Mouse (Mus musculus) Muller cell, postnatal 12 days (primary cell): ENCODE data around the gene Nectin2.

ENCODE experiments used
- DNase-seq: peaks from one replicate; pipeline ENCODE4 v3.0.0-alpha.2; 2015; ENCODE audit errors: inconsistent ontology term

Nectin2 gene

GRCm38 (mm10) chr7:19769434-19770374 lies 19.4 kb upstream of the Nectin2 start:
- DNase-seq: peak; percentile 41

GRCm38 (mm10) chr7:19769001-19769400 lies 18.7 kb upstream of the Nectin2 start:
- DNase-seq: no peak

- no peak for DNase-seq
These were observed 18.0 kb upstream of the Nectin2 start for GRCm38 (mm10) chr7:19768251-19768650.

GRCm38 (mm10) chr7:19764581-19764980 lies 14.3 kb upstream of the Nectin2 start:
- DNase-seq: no peak

GRCm38 (mm10) chr7:19763829-19764477 lies 13.7 kb upstream of the Nectin2 start:
- DNase-seq: no peak

DNA sequence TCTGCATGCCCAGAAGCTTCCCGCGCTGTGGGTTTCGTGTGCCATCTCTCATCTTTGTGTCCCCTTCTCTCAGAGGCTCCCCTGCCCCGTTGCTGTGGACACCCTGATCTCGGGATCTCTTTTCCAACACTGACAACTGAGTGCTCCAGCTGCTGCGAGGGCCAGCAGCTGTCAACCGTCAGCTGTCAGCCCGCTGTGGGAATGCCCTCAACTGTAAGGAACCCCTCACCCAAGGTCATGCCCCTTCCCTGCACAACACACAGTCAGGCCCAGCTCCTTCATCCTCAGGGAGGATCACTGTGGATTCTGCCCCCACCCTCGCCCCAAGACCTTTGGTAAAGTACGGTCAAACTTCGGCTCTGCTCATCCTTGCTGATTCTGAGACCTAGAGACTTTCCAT lies 12.0 kb upstream of the Nectin2 start:
- DNase-seq: no peak

DNA sequence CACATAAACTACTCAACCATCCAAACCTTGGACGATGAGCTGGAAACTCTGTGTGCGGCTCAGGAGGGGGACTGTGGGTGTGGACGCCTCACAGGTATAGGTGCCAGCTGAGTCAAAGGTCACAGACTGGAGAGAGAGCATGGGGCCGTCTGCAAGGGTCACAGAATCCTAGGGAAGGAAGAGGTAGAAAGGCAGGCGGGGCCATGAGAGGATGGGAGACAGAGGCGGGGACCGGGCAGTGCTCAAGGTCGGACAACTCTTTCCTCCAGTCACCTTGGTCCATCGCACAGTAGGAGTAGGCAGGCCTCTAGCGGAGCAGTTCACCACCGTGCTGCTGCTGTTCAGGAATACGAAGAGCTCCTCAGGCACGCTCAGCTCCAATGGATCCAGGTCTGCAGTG lies 9.7 kb upstream of the Nectin2 start:
- no peak for DNase-seq

DNA sequence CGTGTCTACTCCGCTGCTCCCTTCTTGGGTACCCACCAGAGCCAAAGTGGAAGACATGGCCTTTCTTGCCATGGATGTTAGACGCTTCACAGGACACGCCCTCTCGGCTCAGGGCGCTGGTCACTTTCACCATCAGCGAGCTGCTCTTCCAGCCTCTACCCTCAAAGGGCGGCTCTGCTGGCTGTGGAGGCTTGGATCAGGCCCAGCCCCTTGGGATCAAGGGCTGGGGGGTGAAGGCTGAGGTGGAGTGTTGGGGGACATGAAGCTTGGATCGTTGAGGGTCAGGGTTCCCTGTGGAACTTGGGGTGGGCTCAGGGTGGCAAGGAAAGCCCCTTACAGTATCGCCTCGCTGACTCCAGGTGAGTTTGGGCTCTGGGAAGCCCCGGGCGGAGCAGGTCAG lies 8.3 kb upstream of the Nectin2 start:
- no peak for DNase-seq

DNA sequence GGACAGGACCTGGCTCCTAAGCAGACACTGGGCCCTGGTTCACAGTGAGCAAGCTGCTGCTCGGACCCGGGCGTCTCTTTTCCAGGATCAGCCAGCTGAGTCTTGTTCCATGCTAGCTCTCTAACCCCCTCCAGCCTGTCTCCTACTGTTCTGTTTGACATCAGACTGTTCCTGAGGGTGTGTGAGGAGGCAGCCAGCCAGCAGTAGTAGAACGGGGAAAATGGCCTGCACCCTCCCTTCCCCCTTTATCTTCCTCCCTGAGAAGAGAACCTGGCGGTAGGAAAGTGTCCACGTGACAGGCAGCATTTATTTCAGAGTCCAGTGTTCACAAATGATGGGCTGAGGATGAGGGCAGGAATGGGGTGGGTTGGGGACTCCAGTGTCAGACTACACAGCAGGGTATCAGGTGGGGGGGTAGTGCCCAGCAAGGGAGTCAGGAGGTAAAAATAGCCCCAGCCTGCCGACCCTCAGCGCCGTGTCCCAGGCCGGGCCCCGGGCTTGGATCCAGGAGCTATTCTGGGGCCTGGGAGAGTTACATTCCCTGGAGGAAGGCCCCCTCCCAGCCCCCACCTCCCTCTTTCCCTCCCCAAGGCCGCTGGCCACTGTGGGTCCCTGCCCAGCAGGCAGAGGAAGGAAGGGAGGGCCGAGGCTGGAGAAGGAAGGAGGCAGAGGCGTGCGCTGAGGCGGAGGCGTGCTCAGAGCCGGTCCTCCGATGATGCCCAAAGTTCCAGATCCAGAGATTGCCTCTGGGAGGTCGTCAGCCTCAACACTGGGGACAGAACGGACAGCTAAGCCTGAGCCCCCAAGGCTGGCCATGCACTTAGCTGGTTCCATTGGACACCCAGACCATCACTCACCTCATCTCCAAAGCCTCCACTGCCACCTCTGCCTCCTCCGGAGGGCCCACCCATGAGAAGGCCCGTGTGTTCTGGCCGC lies 5.8 kb upstream of the Nectin2 start:
- DNase-seq: no peak

DNA sequence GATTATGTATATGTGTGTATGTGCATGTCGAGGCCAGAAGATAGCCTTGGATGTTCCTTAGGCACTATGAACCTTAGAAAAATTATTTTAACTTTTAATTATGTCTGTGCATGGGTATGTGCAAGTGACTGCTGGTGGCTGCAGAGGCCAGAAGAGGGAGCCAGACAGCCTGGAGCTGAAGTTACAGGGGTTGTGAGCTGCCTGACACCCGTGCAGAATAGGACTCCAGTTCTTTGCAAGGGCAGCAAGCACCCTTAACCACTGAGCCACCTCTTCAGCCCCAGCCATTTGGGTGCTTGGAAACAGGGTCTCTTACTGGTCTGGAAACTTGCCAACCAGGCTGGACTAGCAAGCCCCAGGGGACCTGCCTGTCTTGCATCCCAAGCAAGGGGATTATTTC lies 4.7 kb upstream of the Nectin2 start:
- no peak for DNase-seq

DNA sequence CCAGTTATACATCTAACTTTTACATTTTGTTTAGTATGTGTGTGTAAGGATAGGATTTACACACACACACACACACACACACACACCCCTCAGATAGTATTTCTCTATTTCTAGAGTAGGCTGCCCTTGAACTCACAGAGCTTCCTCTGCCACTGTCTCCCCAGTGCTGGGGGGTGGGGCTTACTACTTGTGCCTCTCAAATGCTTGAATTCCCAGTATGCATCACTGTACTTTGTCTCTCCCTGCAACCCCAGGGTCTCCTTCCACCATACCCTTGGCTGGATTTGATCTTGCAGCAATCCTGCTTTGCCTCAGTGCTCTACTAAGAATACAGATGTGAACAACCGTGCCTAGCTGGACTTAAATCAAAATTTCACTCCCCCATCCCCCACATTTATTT lies 3.8 kb upstream of the Nectin2 start:
- DNase-seq: no peak

DNA sequence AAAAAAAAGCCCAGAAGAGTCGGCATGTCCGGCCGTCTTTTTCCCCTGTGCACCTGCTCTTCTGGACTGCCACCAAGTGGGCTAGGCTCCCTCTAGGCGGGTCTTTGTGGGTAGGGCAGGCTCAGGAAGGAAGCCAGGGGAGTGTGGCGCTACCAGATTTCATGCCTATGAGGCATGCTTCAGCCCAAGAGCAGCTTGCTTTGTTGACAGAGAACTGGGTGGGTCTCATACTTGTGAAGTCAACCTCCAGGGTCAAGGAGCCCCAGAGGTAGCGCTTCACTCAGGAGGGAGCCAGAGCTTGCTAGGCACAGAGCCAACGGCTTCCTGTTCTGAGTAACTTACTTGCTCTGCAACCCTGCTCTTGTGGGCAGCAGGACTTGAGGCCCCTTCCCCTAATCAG lies 3.3 kb upstream of the Nectin2 start:
- DNase-seq: no peak

- DNase-seq: no peak
These were observed 2.4 kb upstream of the Nectin2 start for GRCm38 (mm10) chr7:19752652-19753051.

- DNase-seq: no peak
These were observed 744 bp upstream of the Nectin2 start for GRCm38 (mm10) chr7:19751070-19751383.

GRCm38 (mm10) chr7:19749389-19750216 lies 680 bp downstream of the Nectin2 start:
- peak; percentile 100 for DNase-seq

- DNase-seq: peak; percentile 61
These were observed 1.8 kb downstream of the Nectin2 start for GRCm38 (mm10) chr7:19748219-19749195.

DNA sequence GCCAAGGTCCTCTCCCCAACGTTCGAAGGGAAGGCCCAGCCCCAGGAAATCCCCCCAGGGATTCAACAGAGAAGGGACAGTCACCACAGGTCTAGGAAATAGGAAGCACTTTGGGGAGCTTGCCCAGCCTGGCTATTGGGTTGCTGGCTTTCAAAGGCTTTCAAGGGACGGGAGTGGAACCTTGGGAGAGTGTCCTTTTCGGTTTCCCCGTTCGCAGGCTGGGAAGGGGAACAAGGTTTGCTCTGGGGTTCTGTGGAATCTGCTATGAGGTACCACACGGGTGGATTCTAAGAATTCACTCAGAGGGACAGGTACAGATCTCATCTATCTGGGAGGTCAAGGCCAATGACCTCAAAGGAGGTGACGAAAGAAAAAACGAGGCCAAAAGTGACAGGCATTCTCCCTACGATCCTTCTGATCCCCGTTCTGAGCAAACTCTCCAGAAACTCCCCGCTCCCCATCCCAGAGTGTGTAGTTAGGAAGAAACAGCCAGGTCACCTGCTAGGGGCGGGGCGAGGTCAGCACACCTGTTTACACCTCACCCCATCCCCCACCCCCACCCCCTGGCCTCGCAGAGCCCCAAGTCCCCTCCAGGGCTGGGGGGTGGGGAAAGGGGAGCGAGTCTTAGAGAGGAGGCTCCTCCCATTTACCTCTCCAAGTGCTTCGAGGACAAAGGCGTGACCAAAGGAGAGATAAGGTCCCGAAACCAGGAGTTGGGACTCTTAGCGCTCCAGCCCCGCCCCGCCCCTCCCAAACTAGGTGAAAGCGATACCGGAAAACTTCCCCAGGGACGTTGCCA lies 2.7 kb downstream of the Nectin2 start:
- DNase-seq: peak; percentile 42

GRCm38 (mm10) chr7:19746426-19747201 lies 3.7 kb downstream of the Nectin2 start:
- DNase-seq: peak; percentile 37
